Mouse (Mus musculus): ENCODE results near the gene Rplp2. TPM values are rescaled to one million over a fixed set of nuclear protein-coding genes. Genes with fewer than 3 reads are reported as not detected.

The Rplp2 gene
- total RNA-seq, 2 experiments from 2014 or later: 466 to 562 TPM

Other genes starting within 250 kb of the Rplp2 start
- not detected for gene Lmntd2, start 233.3 kb upstream of the Rplp2 start, total RNA-seq (2021)
- gene Rassf7, start 231.5 kb upstream of the Rplp2 start, total RNA-seq (2021): under 1 TPM in 1 of 2 experiments, not detected in 1; 0.59 TPM
- 10 to 100 TPM; 19.2 to 20.6 TPM for gene Phrf1, start 218.6 kb upstream of the Rplp2 start, total RNA-seq (2021)
- gene Irf7, start 180.9 kb upstream of the Rplp2 start, total RNA-seq (2021): 1 to 10 TPM in 1 of 2 experiments, under 1 TPM in 1; 0.71 to 2.5 TPM
- gene Cdhr5, start 170.6 kb upstream of the Rplp2 start, total RNA-seq (2021): under 1 TPM in 1 of 2 experiments, not detected in 1; 0.12 TPM
- gene Sct, start 168.2 kb upstream of the Rplp2 start, total RNA-seq (2021): not detected
- gene Drd4, start 155.4 kb upstream of the Rplp2 start, total RNA-seq (2021): not detected
- 10 to 100 TPM; 13.9 to 14.8 TPM for gene Deaf1, start 119.7 kb upstream of the Rplp2 start, total RNA-seq (2021)
- gene Tmem80, start 119.6 kb upstream of the Rplp2 start, total RNA-seq (2021): 10 to 100 TPM; 10.2 to 10.6 TPM
- 1 to 10 TPM; 2.1 to 2.5 TPM for gene Eps8l2, start 108.5 kb upstream of the Rplp2 start, total RNA-seq (2021)
- gene Taldo1, start 55.2 kb upstream of the Rplp2 start, total RNA-seq (2021): 10 to 100 TPM; 81.0 to 82.7 TPM
- 1 to 10 TPM; 6.3 to 6.7 TPM for gene Gatd1, start 33.2 kb upstream of the Rplp2 start, total RNA-seq (2021)
- gene Cend1, start 17.9 kb upstream of the Rplp2 start, total RNA-seq (2021): under 1 TPM; 0.20 to 0.39 TPM
- 10 to 100 TPM; 15.6 to 38.4 TPM for gene Slc25a22, start 9.5 kb upstream of the Rplp2 start, total RNA-seq (2021)
- under 1 TPM; 0.15 to 0.18 TPM for gene Pidd1, start 3.3 kb upstream of the Rplp2 start, total RNA-seq (2021)
- 100 to 1,000 TPM; 306 to 361 TPM for gene Pnpla2, start 7.8 kb downstream of the Rplp2 start, total RNA-seq (2021)
- 1 to 10 TPM; 6.3 to 7.4 TPM for gene Cracr2b, start 13.7 kb downstream of the Rplp2 start, total RNA-seq (2021)
- 10 to 100 TPM; 65.6 to 83.2 TPM for gene Cd151, start 20.0 kb downstream of the Rplp2 start, total RNA-seq (2021)
- 10 to 100 TPM; 53.1 to 58.7 TPM for gene Polr2l, start 27.8 kb downstream of the Rplp2 start, total RNA-seq (2021)
- 10 to 100 TPM in 1 of 2 experiments, 1 to 10 TPM in 1; 7.2 to 14.1 TPM for gene Tspan4, start 27.9 kb downstream of the Rplp2 start, total RNA-seq (2021)
- gene Chid1, start 92.5 kb downstream of the Rplp2 start, total RNA-seq (2021): 10 to 100 TPM; 13.9 to 14.5 TPM
- gene Ap2a2, start 114.8 kb downstream of the Rplp2 start, total RNA-seq (2021): 10 to 100 TPM; 45.3 to 46.6 TPM
- gene Muc6, start 207.9 kb downstream of the Rplp2 start, total RNA-seq (2021): not detected
- gene Muc2, start 243.0 kb downstream of the Rplp2 start, total RNA-seq (2021): not detected